Mouse (Mus musculus) megakaryocyte, adult 5-6 weeks (primary cell): ENCODE measurements around the gene Depdc7. TPM values are rescaled to one million over a fixed set of nuclear protein-coding genes. Genes with fewer than 3 reads are reported as not detected.

Source experiments
- ATAC-seq: 2 replicates; pipeline ENCODE4 v1.8.0; 2016; ENCODE audit warnings: mild to moderate bottlenecking, inconsistent platforms; ENCODE audit not compliant: poor library complexity, severe bottlenecking
- total RNA-seq, 2 experiments: library from RNA; stranded (forward) in 1 of 2; stranded (reverse) in 1 of 2; fragments of 153-499, 151-499 nt in 1 of 2; fragments of 221-1000, 200-1000 nt in 1 of 2; gene quantifications; 2 replicates each; pipeline versions ENCODE4 v1.2.3 to v1.2.4; 2015 to 2017

The Depdc7 gene
- 14.2 and 15.3 TPM in 2 replicates for total RNA-seq (2015)
- 14.0 and 20.2 TPM in 2 replicates for total RNA-seq (2017)

- ATAC-seq, result peak; percentile 74
Observed at GRCm38 (mm10) chr2:104742741-104743064, at the start of gene Depdc7. Depdc7 (minus strand) TSS chr2:104742878.

- peak; percentile 51 for ATAC-seq
Observed at GRCm38 (mm10) chr2:104774763-104775162, 32.1 kb upstream of the Depdc7 start.

- ATAC-seq, result no peak
Observed at GRCm38 (mm10) chr2:104768697-104769096, 26.0 kb upstream of the Depdc7 start.

GRCm38 (mm10) chr2:104764018-104764417, 21.3 kb upstream of the Depdc7 start:
- ATAC-seq, result no peak

- ATAC-seq, result no peak
Observed at GRCm38 (mm10) chr2:104763134-104763703, 20.5 kb upstream of the Depdc7 start.

- ATAC-seq, result peak; percentile 57; the same call in 1 of the 2 replicates
Observed at GRCm38 (mm10) chr2:104750611-104751010, 7.9 kb upstream of the Depdc7 start.

GRCm38 (mm10) chr2:104748652-104749183, 6.0 kb upstream of the Depdc7 start:
- no peak for ATAC-seq

- ATAC-seq, result peak; percentile 13; the same call in 1 of the 2 replicates
Observed at GRCm38 (mm10) chr2:104746251-104746650, 3.6 kb upstream of the Depdc7 start.

- no peak for ATAC-seq
Observed at GRCm38 (mm10) chr2:104743971-104744370, 1.3 kb upstream of the Depdc7 start.

- ATAC-seq, result no peak
Observed at GRCm38 (mm10) chr2:104743160-104743559, 482 bp upstream of the Depdc7 start.

- peak; percentile 55 for ATAC-seq
Observed at GRCm38 (mm10) chr2:104741896-104742740, 560 bp downstream of the Depdc7 start.

- no peak for ATAC-seq
Observed at GRCm38 (mm10) chr2:104741015-104741758, 1.5 kb downstream of the Depdc7 start.

- 0 out of 2 replicates have a peak, but pooled peaks have one; percentile 41 for ATAC-seq
Observed at GRCm38 (mm10) chr2:104740248-104740949, 2.3 kb downstream of the Depdc7 start.

GRCm38 (mm10) chr2:104739691-104740090, 3.0 kb downstream of the Depdc7 start:
- ATAC-seq, result no peak

GRCm38 (mm10) chr2:104736241-104736640, 6.4 kb downstream of the Depdc7 start:
- ATAC-seq, result no peak

GRCm38 (mm10) chr2:104732562-104733256, 10.0 kb downstream of the Depdc7 start:
- ATAC-seq, result no peak

GRCm38 (mm10) chr2:104732033-104732444, 10.6 kb downstream of the Depdc7 start:
- ATAC-seq, result peak; percentile 93

- ATAC-seq, result no peak
Observed at GRCm38 (mm10) chr2:104727369-104727768, 15.3 kb downstream of the Depdc7 start.

GRCm38 (mm10) chr2:104722021-104722420, 20.7 kb downstream of the Depdc7 start:
- no peak for ATAC-seq

- ATAC-seq, result no peak
Observed at GRCm38 (mm10) chr2:104717827-104718226, 24.9 kb downstream of the Depdc7 start.
